Mouse (Mus musculus) A20 (cell line): Measurements from ENCODE around the gene Samd10.

Experiments
- DNase-seq: peaks from one replicate; pipeline ENCODE4 v3.0.0-alpha.2; 2011; ENCODE audit warnings: low read depth, low spot score

Gene Samd10

GRCm38 (mm10) chr2:181592231-181593041 is 6.6 kb downstream of the Samd10 start, which contains the start of gene Zfp512b:
Zfp512b (minus strand) TSS chr2:181592803.
- peak; percentile 84 for DNase-seq

GRCm38 (mm10) chr2:181591528-181592085 is 7.4 kb downstream of the Samd10 start, which contains the start of gene Prpf6:
Prpf6 (plus strand) TSS chr2:181591868.
- peak; percentile 68 for DNase-seq

GRCm38 (mm10) chr2:181590471-181590870 is 8.5 kb downstream of the Samd10 start:
- DNase-seq: no peak

GRCm38 (mm10) chr2:181589732-181590105 is 9.3 kb downstream of the Samd10 start:
- DNase-seq: no peak

GRCm38 (mm10) chr2:181589011-181589731 is 9.8 kb downstream of the Samd10 start:
- no peak for DNase-seq

- DNase-seq: no peak
These were observed 10.7 kb downstream of the Samd10 start for GRCm38 (mm10) chr2:181588229-181588780.

GRCm38 (mm10) chr2:181587796-181588195 is 11.2 kb downstream of the Samd10 start:
- no peak for DNase-seq

- DNase-seq: no peak
These were observed 12.9 kb downstream of the Samd10 start for GRCm38 (mm10) chr2:181586124-181586523.

- no peak for DNase-seq
These were observed 13.5 kb downstream of the Samd10 start for GRCm38 (mm10) chr2:181585506-181585905.

- DNase-seq: no peak
These were observed 14.5 kb downstream of the Samd10 start, which contains the start of gene Uckl1 for GRCm38 (mm10) chr2:181584411-181584942. Uckl1 (minus strand) TSS chr2:181584892.

- DNase-seq: no peak
These were observed 15.4 kb downstream of the Samd10 start for GRCm38 (mm10) chr2:181583460-181584257.

GRCm38 (mm10) chr2:181582939-181583338 is 16.1 kb downstream of the Samd10 start:
- no peak for DNase-seq

GRCm38 (mm10) chr2:181582358-181582757 is 16.7 kb downstream of the Samd10 start:
- DNase-seq: no peak

GRCm38 (mm10) chr2:181581402-181582120 is 17.5 kb downstream of the Samd10 start:
- peak; percentile 84 for DNase-seq

- peak; percentile 95 for DNase-seq
These were observed 18.0 kb downstream of the Samd10 start for GRCm38 (mm10) chr2:181581016-181581401.

- DNase-seq: no peak
These were observed 18.8 kb downstream of the Samd10 start for GRCm38 (mm10) chr2:181580131-181580772.

GRCm38 (mm10) chr2:181579681-181580080 is 19.3 kb downstream of the Samd10 start:
- DNase-seq: no peak

- DNase-seq: no peak
These were observed 20.0 kb downstream of the Samd10 start for GRCm38 (mm10) chr2:181578790-181579618.
